Mouse (Mus musculus) CH12.LX (cell line): ENCODE data around the gene Anxa8. TPM values are rescaled to one million over a fixed set of nuclear protein-coding genes. Genes with fewer than 3 reads are reported as not detected.

Experiments used
- DNase-seq: peaks from one replicate; pipeline ENCODE4 v3.0.0-alpha.2; 2013; ENCODE audit errors: extremely low read depth
- H3K27ac ChIP-seq: 2 replicates; pipeline ENCODE4 v1.5.1; 2012; ENCODE audit warnings: low read depth, mild to moderate bottlenecking, control low read depth, moderate library complexity; ENCODE audit not compliant: insufficient read depth
- H3K27me3 ChIP-seq: replicated peaks from 2 replicates; pipeline ENCODE3; 2012; ENCODE audit warnings: inconsistent platforms
- H3K36me3 ChIP-seq, 2 experiments: replicated peaks in 1 of 2; 2 replicates each; pipeline versions ENCODE3 to v1.6.1; 2012; ENCODE audit warnings: inconsistent platforms in 1 of 2, low read length in 1 of 2, mild to moderate bottlenecking in 1 of 2, mixed read lengths in 1 of 2, moderate library complexity in 1 of 2; ENCODE audit not compliant: control insufficient read depth in 1 of 2, insufficient read depth in 1 of 2
- H3K4me1 ChIP-seq, 2 experiments: 2 replicates each; pipeline ENCODE4 v1.6.1; 2012; ENCODE audit warnings: inconsistent platforms in 1 of 2, moderate library complexity in 1 of 2; ENCODE audit not compliant: insufficient read depth in 2 of 2, control insufficient read depth in 1 of 2
- H3K4me2 ChIP-seq: 2 replicates; pipeline ENCODE4 v1.6.1; 2012; ENCODE audit warnings: low read depth, mild to moderate bottlenecking, control low read depth; ENCODE audit not compliant: poor library complexity, insufficient read depth, severe bottlenecking
- H3K4me3 ChIP-seq, 3 experiments: fragments of 150-350 bp in 1 of 3; sonication (generic) in 1 of 3; replicated peaks in 1 of 3; 2 replicates each; pipeline versions ENCODE3 to v1.5.1; 2011 to 2012; ENCODE audit warnings: low read depth in 2 of 3, low read length in 2 of 3, mild to moderate bottlenecking in 2 of 3, moderate library complexity in 2 of 3, control low read depth in 1 of 3, improper control_type of control experiment in 1 of 3, inconsistent platforms in 1 of 3, mixed read lengths in 1 of 3; ENCODE audit not compliant: poor library complexity in 1 of 3
- H3K79me2 ChIP-seq: replicated peaks from 2 replicates; pipeline ENCODE4 v1.6.1; 2012; ENCODE audit warnings: mild to moderate bottlenecking, moderate library complexity; ENCODE audit not compliant: control insufficient read depth, poor library complexity, insufficient read depth, severe bottlenecking; ENCODE audit errors: extremely low read depth
- H3K9ac ChIP-seq: 2 replicates; pipeline ENCODE4 v1.6.1; 2012; ENCODE audit warnings: low read depth, mild to moderate bottlenecking, control low read depth, moderate library complexity; ENCODE audit not compliant: insufficient read depth
- H3K9me3 ChIP-seq: replicated peaks from 2 replicates; pipeline ENCODE3; 2012; ENCODE audit warnings: low read length, inconsistent platforms, mixed read lengths
- CHD1 ChIP-seq: IDR thresholded peaks from 2 replicates; pipeline ENCODE4 v1.6.1; 2012; ENCODE audit warnings: low read depth, low read length, improper control_type of control experiment, inconsistent platforms
- CHD2 ChIP-seq: IDR thresholded peaks from 2 replicates; pipeline ENCODE4 v1.6.1; 2011; ENCODE audit warnings: low read length, improper control_type of control experiment
- ELF1 ChIP-seq: IDR thresholded peaks from 2 replicates; pipeline ENCODE4 v1.6.1; 2014; ENCODE audit warnings: low read depth, mild to moderate bottlenecking, inconsistent platforms, low read length, improper control_type of control experiment
- ETS1 ChIP-seq: conservative IDR thresholded peaks from 2 replicates; pipeline ENCODE4 v1.6.1; 2012; ENCODE audit warnings: low read depth, mild to moderate bottlenecking, inconsistent platforms, low read length, improper control_type of control experiment, moderate library complexity
- HCFC1 ChIP-seq: IDR thresholded peaks from 2 replicates; pipeline ENCODE4 v1.6.1; 2012; ENCODE audit warnings: low read depth, mild to moderate bottlenecking, inconsistent platforms, low read length, improper control_type of control experiment
- IRF4 ChIP-seq: IDR thresholded peaks from 2 replicates; pipeline ENCODE4 v1.6.1; 2014; ENCODE audit warnings: low read depth, mild to moderate bottlenecking, inconsistent platforms, low read length, improper control_type of control experiment
- JUN ChIP-seq: IDR thresholded peaks from 2 replicates; pipeline ENCODE4 v1.6.1; 2011; ENCODE audit warnings: low read depth, mild to moderate bottlenecking, low read length, improper control_type of control experiment, moderate library complexity; ENCODE audit not compliant: insufficient read depth
- KAT2A ChIP-seq: IDR thresholded peaks from 2 replicates; pipeline ENCODE4 v1.6.1; 2012; ENCODE audit warnings: low read length, improper control_type of control experiment, inconsistent platforms; ENCODE audit not compliant: insufficient replicate concordance
- MEF2A ChIP-seq: IDR thresholded peaks from 2 replicates; pipeline ENCODE4 v1.6.1; 2014; ENCODE audit warnings: low read depth, mild to moderate bottlenecking, inconsistent platforms, low read length, improper control_type of control experiment, borderline replicate concordance
- MYC ChIP-seq: IDR thresholded peaks from 2 replicates; pipeline ENCODE4 v1.6.1; 2011; ENCODE audit warnings: low read depth, mild to moderate bottlenecking, improper control_type of control experiment, low read length
- NRF1 ChIP-seq: IDR thresholded peaks from 2 replicates; pipeline ENCODE4 v1.6.1; 2014; ENCODE audit warnings: low read depth, mild to moderate bottlenecking, inconsistent platforms, low read length, improper control_type of control experiment, moderate library complexity
- PAX5 ChIP-seq: IDR thresholded peaks from 2 replicates; pipeline ENCODE4 v1.6.1; 2012; ENCODE audit warnings: low read length, inconsistent platforms, mixed read lengths
- RAD21 ChIP-seq: IDR thresholded peaks from 2 replicates; pipeline ENCODE4 v1.6.1; 2011; ENCODE audit warnings: low read depth, mild to moderate bottlenecking, low read length, improper control_type of control experiment, moderate library complexity
- RCOR1 ChIP-seq: conservative IDR thresholded peaks from 2 replicates; pipeline ENCODE4 v1.6.1; 2012; ENCODE audit warnings: low read depth, mild to moderate bottlenecking, inconsistent platforms, low read length, improper control_type of control experiment
- SIN3A ChIP-seq: IDR thresholded peaks from 2 replicates; pipeline ENCODE4 v1.6.1; 2012; ENCODE audit warnings: low read length, improper control_type of control experiment, inconsistent platforms
- SMC3 ChIP-seq: IDR thresholded peaks from 2 replicates; pipeline ENCODE4 v1.6.1; 2011; ENCODE audit warnings: low read depth, low read length, improper control_type of control experiment
- TBP ChIP-seq: conservative IDR thresholded peaks from 2 replicates; pipeline ENCODE4 v1.6.1; 2011; ENCODE audit warnings: low read depth, low read length, improper control_type of control experiment
- TCF12 ChIP-seq: IDR thresholded peaks from 2 replicates; pipeline ENCODE4 v1.6.1; 2014; ENCODE audit warnings: low read depth, mild to moderate bottlenecking, inconsistent platforms, low read length, improper control_type of control experiment
- USF1 ChIP-seq: IDR thresholded peaks from 2 replicates; pipeline ENCODE4 v1.6.1; 2014; ENCODE audit warnings: low read depth, mild to moderate bottlenecking, inconsistent platforms, low read length, improper control_type of control experiment
- ZC3H11A ChIP-seq: IDR thresholded peaks from 2 replicates; pipeline ENCODE4 v1.6.1; 2012; ENCODE audit warnings: low read depth, mild to moderate bottlenecking, inconsistent platforms, low read length, improper control_type of control experiment
- ZNF384 ChIP-seq: IDR thresholded peaks from 2 replicates; pipeline ENCODE4 v1.6.1; 2012; ENCODE audit warnings: low read depth, low read length, improper control_type of control experiment, inconsistent platforms
- dilution Hi-C: fragments of 300-500 bp; cut with MboI; formaldehyde crosslinking; loops from 2 replicates; pipeline ENCODE4 v1.14.3; 2020; ENCODE audit warnings: low sequenced_read_pairs; ENCODE audit not compliant: extremely low pct_unique_long_range_greater_than_20kb, extremely low pct_ligation_motif_present
- in situ Hi-C: fragments of 300-500 bp; cut with MboI; formaldehyde crosslinking; loops from 3 replicates; pipeline ENCODE4 v1.14.3; 2019; ENCODE audit warnings: low sequenced_read_pairs, low pct_ligation_motif_present, low pct_unique_long_range_greater_than_20kb, mixed read lengths
- polyA plus RNA-seq: library from polyadenylated mRNA; unstranded; fragments of >175 nt; gene quantifications from 2 replicates; pipeline ENCODE4 v1.2.1, GENCODE M21; 2012; ENCODE audit warnings: low read depth; ENCODE audit not compliant: insufficient read length
- total RNA-seq, 2 experiments: library from RNA; depleted of rRNA; stranded (reverse); fragments of 300-350 nt in 1 of 2; fragments of >200 nt in 1 of 2; gene quantifications; 2 replicates each; pipeline ENCODE4 v1.2.3; 2012 to 2014

Anxa8 gene
- total and polyA plus RNA-seq, 3 experiments = 0.23 to 1.8 (median 0.33) TPM

GRCm38 (mm10) chr14:34131216-34131615, 45.4 kb downstream of the Anxa8 start:
- Histone ChIP-seq H3K4me3 (no peak overlapping the region), H3K9me3 (no peaks in the 10 kb centered on the region), H3K27me3 (no peaks in the 10 kb centered on the region), H3K79me2 (no peaks in the 10 kb centered on the region), H3K4me2 (no peak overlapping the region), H3K36me3 (no peaks in the 10 kb centered on the region), H3K27ac (no peak overlapping the region), H3K4me1 (peaks cover 7 to 36% of the 10 kb centered on the region in 2 experiments; a peak in 3 of 4 replicates), H3K9ac (no peak overlapping the region)
- dilution Hi-C loops (no loop called here), in situ Hi-C loops (no loop called here)
- DNase-seq = no peak
- TF ChIP-seq ETS1 = no peak
- no peak for TF ChIP-seq SIN3A
- TF ChIP-seq SMC3 = no peak
- no peak for TF ChIP-seq ELF1
- TF ChIP-seq PAX5 = no peak
- no peak for TF ChIP-seq TCF12
- TF ChIP-seq RCOR1 = no peak
- no peak for TF ChIP-seq IRF4
- TF ChIP-seq TBP = no peak
- TF ChIP-seq NRF1 = no peak
- TF ChIP-seq CHD1 = no peak
- TF ChIP-seq ZNF384 = no peak
- TF ChIP-seq MEF2A = no peak
- TF ChIP-seq HCFC1 = no peak
- no peak for TF ChIP-seq ZC3H11A
- TF ChIP-seq MYC = no peak

- Histone ChIP-seq H3K9me3 (no peaks in the 10 kb centered on the region), H3K27ac (no peak overlapping the region), H3K4me3 (no peak overlapping the region), H3K4me2 (no peak overlapping the region), H3K9ac (no peak overlapping the region), H3K4me1 (peaks cover 7 to 29% of the 10 kb centered on the region in 2 experiments; a peak in 3 of 4 replicates), H3K36me3 (no peaks in the 10 kb centered on the region), H3K79me2 (no peaks in the 10 kb centered on the region), H3K27me3 (no peaks in the 10 kb centered on the region)
- dilution Hi-C loops (no loop called here), in situ Hi-C loops (no loop called here)
- TF ChIP-seq JUN (no peak), KAT2A (no peak), CHD2 (no peak), MYC (no peak), RAD21 (no peak), USF1 (no peak), RCOR1 (no peak)
- no peak for DNase-seq
These were observed 49.6 kb downstream of the Anxa8 start for GRCm38 (mm10) chr14:34135391-34135790.
